Mouse (Mus musculus) midbrain, postnatal 0 days (tissue): ENCODE measurements around the gene Prorsd1. TPM values are rescaled to one million over a fixed set of nuclear protein-coding genes. Genes with fewer than 3 reads are reported as not detected.

ENCODE experiments used
- ATAC-seq: fragments of 200-750 bp; cut with Nextera tagmentation; 2 replicates; pipeline ENCODE4 v1.8.0; 2017; ENCODE audit warnings: moderate number of reproducible peaks, mild to moderate bottlenecking, moderate TSS enrichment, moderate library complexity; ENCODE audit not compliant: low FRiP score
- DNase-seq: peaks from one replicate; pipeline ENCODE4 v3.0.0-alpha.2; 2015; ENCODE audit warnings: low spot score
- H3K27ac ChIP-seq: fragments of 300-500 bp; sonication (generic); 2 replicates; pipeline ENCODE4 v1.5.1; 2014; ENCODE audit warnings: low read depth, mild to moderate bottlenecking, low read length, mixed read lengths
- H3K27me3 ChIP-seq: fragments of 300-500 bp; sonication (generic); 2 replicates; pipeline ENCODE4 v1.6.1; 2014; ENCODE audit warnings: low read length, control low read depth, mixed read lengths; ENCODE audit not compliant: insufficient read depth
- H3K36me3 ChIP-seq: fragments of 300-500 bp; sonication (generic); 2 replicates; pipeline ENCODE4 v1.6.1; 2014; ENCODE audit warnings: low read length, control low read depth, mixed read lengths; ENCODE audit not compliant: insufficient read depth
- H3K4me1 ChIP-seq: fragments of 300-500 bp; sonication (generic); 2 replicates; pipeline ENCODE4 v1.6.1; 2014; ENCODE audit warnings: mild to moderate bottlenecking, control low read depth, antibody characterized with exemption, low read length, mixed read lengths; ENCODE audit not compliant: insufficient read depth
- H3K4me2 ChIP-seq: fragments of 300-500 bp; sonication (generic); 2 replicates; pipeline ENCODE4 v1.6.1; 2014; ENCODE audit warnings: low read depth, mild to moderate bottlenecking, low read length, mixed read lengths; ENCODE audit not compliant: poor library complexity, severe bottlenecking
- H3K4me3 ChIP-seq: fragments of 300-500 bp; sonication (generic); 2 replicates; pipeline ENCODE4 v1.5.1; 2014; ENCODE audit warnings: low read depth, mild to moderate bottlenecking, low read length, moderate library complexity
- H3K9ac ChIP-seq: fragments of 300-500 bp; sonication (generic); replicated peaks from 2 replicates; pipeline ENCODE4 v1.6.1; 2014; ENCODE audit warnings: mild to moderate bottlenecking, low read length, moderate library complexity, mixed read lengths; ENCODE audit not compliant: poor library complexity, severe bottlenecking
- H3K9me3 ChIP-seq: fragments of 300-500 bp; sonication (generic); 2 replicates; pipeline ENCODE4 v1.6.1; 2016; ENCODE audit warnings: low read length, control low read depth
- CTCF ChIP-seq: IDR thresholded peaks from 2 replicates; pipeline ENCODE4 v1.5.1; 2016; ENCODE audit warnings: antibody characterized with exemption, mild to moderate bottlenecking
- WGBS: fragments of 180-500 bp; shearing (Covaris S2); extraction: QIAGEN DNeasy Blood & Tissue Kit; methylation state at CpG from one replicate; pipeline ENCODE4 v1.1.7; 2014; 5-methylcytosine and 5-hydroxymethylcytosine counted together
- polyA plus RNA-seq: library from polyadenylated mRNA; unstranded; fragments of >200 nt; fragmentation: Nextera tagmentation; extraction: Ambion mirVana; gene quantifications from 2 replicates; pipeline ENCODE4 v1.2.1, GENCODE M21; 2015
- total RNA-seq: library from RNA; depleted of rRNA; stranded (reverse); fragments of >200 nt; gene quantifications from 2 replicates; pipeline ENCODE4 v1.2.3, GENCODE M21; 2014; rRNA removed

Prorsd1 gene
- total RNA-seq, result 1.2 and 3.2 TPM in 2 replicates
- 7.8 and 8.9 TPM in 2 replicates for polyA plus RNA-seq

- Histone ChIP-seq H3K36me3 (peaks cover 4% of the 10 kb centered on the region; the same call in 1 of the 2 replicates), H3K9me3 (no peaks in the 10 kb centered on the region), H3K4me1 (no peaks in the 10 kb centered on the region), H3K27me3 (no peaks in the 10 kb centered on the region), H3K4me3 (peak within 1 kb of the TSS; percentile 48), H3K4me2 (peak within 1 kb of the TSS; percentile 54), H3K27ac (peak within 1 kb of the TSS; percentile 57; the same call in 1 of the 2 replicates), H3K9ac (peak within 1 kb of the TSS; percentile 52; the same call in 1 of the 2 replicates)
- 3% methylated on average over 40 of the region's 40 CpGs for WGBS
- DNase-seq, result peak; percentile 92
- ATAC-seq, result peak; percentile 97
- TF ChIP-seq CTCF, result no peak
These were observed at the start of gene Prorsd1 for GRCm38 (mm10) chr11:29514682-29515412. Prorsd1 (minus strand) TSS chr11:29515033.

- Histone ChIP-seq H3K27ac (no peak overlapping the region), H3K9ac (no peak overlapping the region), H3K9me3 (no peaks in the 10 kb centered on the region), H3K4me2 (no peak overlapping the region), H3K27me3 (no peaks in the 10 kb centered on the region), H3K4me3 (no peak overlapping the region), H3K4me1 (no peaks in the 10 kb centered on the region), H3K36me3 (no peaks in the 10 kb centered on the region)
- 87% methylated on average over 2 of the region's 2 CpGs for WGBS
- TF ChIP-seq CTCF, result no peak
- ATAC-seq (no peak), DNase-seq (no peak)
These were observed 48.6 kb upstream of the Prorsd1 start for GRCm38 (mm10) chr11:29563406-29563805.

- Histone ChIP-seq H3K27me3 (no peaks in the 10 kb centered on the region), H3K36me3 (no peaks in the 10 kb centered on the region), H3K4me1 (no peaks in the 10 kb centered on the region), H3K4me3 (no peak overlapping the region), H3K9ac (no peak overlapping the region), H3K9me3 (no peaks in the 10 kb centered on the region), H3K27ac (no peak overlapping the region), H3K4me2 (no peak overlapping the region)
- TF ChIP-seq CTCF, result no peak
- ATAC-seq (no peak), DNase-seq (no peak)
- 86% methylated on average over 3 of the region's 3 CpGs for WGBS
These were observed 46.2 kb upstream of the Prorsd1 start for GRCm38 (mm10) chr11:29560990-29561389.

GRCm38 (mm10) chr11:29560452-29560851 is 45.6 kb upstream of the Prorsd1 start:
- no peak overlapping the region for H3K4me3 ChIP-seq
- H3K4me1 ChIP-seq, result no peaks in the 10 kb centered on the region
- no peak overlapping the region for H3K4me2 ChIP-seq
- no peak overlapping the region for H3K27ac ChIP-seq
- no peak for TF ChIP-seq CTCF
- H3K36me3 ChIP-seq, result no peaks in the 10 kb centered on the region
- WGBS, result 90% methylated on average over 9 of the region's 9 CpGs
- DNase-seq (no peak), ATAC-seq (no peak)
- H3K9ac ChIP-seq, result no peak overlapping the region
- H3K9me3 ChIP-seq, result no peaks in the 10 kb centered on the region
- no peaks in the 10 kb centered on the region for H3K27me3 ChIP-seq

GRCm38 (mm10) chr11:29549425-29549778 is 34.6 kb upstream of the Prorsd1 start:
- Histone ChIP-seq H3K4me2 (no peak overlapping the region), H3K36me3 (no peaks in the 10 kb centered on the region; the same call in 1 of the 2 replicates), H3K27me3 (no peaks in the 10 kb centered on the region), H3K4me3 (no peak overlapping the region), H3K9me3 (no peaks in the 10 kb centered on the region), H3K9ac (no peak overlapping the region), H3K27ac (no peak overlapping the region), H3K4me1 (no peaks in the 10 kb centered on the region)
- TF ChIP-seq CTCF, result no peak
- DNase-seq, result no peak
- no peak for ATAC-seq
- WGBS, result 88% methylated on average over 1 of the region's 1 CpGs
